Mouse (Mus musculus) heart, embryonic 14.5 days (tissue): Measurements from ENCODE around the gene Gm7247. TPM values are rescaled to one million over a fixed set of nuclear protein-coding genes. Genes with fewer than 3 reads are reported as not detected.

Experiments
- ATAC-seq: fragments of 200-750 bp; cut with Nextera tagmentation; 2 replicates; pipeline ENCODE4 v1.8.0; 2017; ENCODE audit warnings: low read depth, moderate TSS enrichment; ENCODE audit not compliant: insufficient number of reproducible peaks, insufficient read depth, low FRiP score
- H3K27ac ChIP-seq, 2 experiments: fragments of 200-500 bp in 1 of 2; fragments of 300-500 bp in 1 of 2; sonication (generic) in 1 of 2; replicated peaks in 1 of 2; 2 replicates each; pipeline ENCODE4 v1.5.1; 2012 to 2014; ENCODE audit warnings: low read depth in 2 of 2, low read length in 2 of 2, control low read depth in 1 of 2, mild to moderate bottlenecking in 1 of 2, mixed read lengths in 1 of 2; ENCODE audit not compliant: control insufficient read depth in 1 of 2, insufficient read depth in 1 of 2
- H3K27me3 ChIP-seq: fragments of 300-500 bp; sonication (generic); 2 replicates; pipeline ENCODE4 v1.6.1; 2014; ENCODE audit warnings: mild to moderate bottlenecking, low read length, control low read depth; ENCODE audit not compliant: control insufficient read depth, insufficient read depth
- H3K36me3 ChIP-seq: fragments of 300-500 bp; sonication (generic); 2 replicates; pipeline ENCODE4 v1.6.1; 2014; ENCODE audit warnings: mild to moderate bottlenecking, control low read depth, low read length, mixed read lengths; ENCODE audit not compliant: control insufficient read depth, insufficient read depth
- H3K4me1 ChIP-seq, 2 experiments: fragments of 200-500 bp in 1 of 2; fragments of 300-500 bp in 1 of 2; sonication (generic) in 1 of 2; 2 replicates each; pipeline ENCODE4 v1.6.1; 2012 to 2014; ENCODE audit warnings: low read length in 2 of 2, control low read depth in 1 of 2, mixed read lengths in 1 of 2; ENCODE audit not compliant: control insufficient read depth in 2 of 2, insufficient read depth in 2 of 2
- H3K4me2 ChIP-seq: fragments of 300-500 bp; sonication (generic); 2 replicates; pipeline ENCODE4 v1.6.1; 2014; ENCODE audit warnings: mild to moderate bottlenecking, low read length
- H3K4me3 ChIP-seq, 2 experiments: fragments of 200-500 bp in 1 of 2; fragments of 300-500 bp in 1 of 2; sonication (generic) in 1 of 2; 2 replicates each; pipeline ENCODE4 v1.5.1; 2012 to 2014; ENCODE audit warnings: low read length in 2 of 2, mild to moderate bottlenecking in 2 of 2, control low read depth in 1 of 2, low read depth in 1 of 2, moderate library complexity in 1 of 2; ENCODE audit not compliant: control insufficient read depth in 1 of 2, insufficient read depth in 1 of 2
- H3K9ac ChIP-seq: fragments of 300-500 bp; sonication (generic); 2 replicates; pipeline ENCODE4 v1.6.1; 2014; ENCODE audit warnings: mild to moderate bottlenecking, low read length
- H3K9me3 ChIP-seq: fragments of 300-500 bp; sonication (generic); 2 replicates; pipeline ENCODE4 v1.6.1; 2016; ENCODE audit warnings: low read length, control low read depth; ENCODE audit not compliant: control insufficient read depth
- WGBS: fragments of 180-500 bp; shearing (Covaris S2); extraction: QIAGEN DNeasy Blood & Tissue Kit; methylation state at CpG from one replicate; pipeline ENCODE4 v1.1.7; 2014; 5-methylcytosine and 5-hydroxymethylcytosine counted together
- polyA plus RNA-seq: library from polyadenylated mRNA; unstranded; fragments of >200 nt; fragmentation: Nextera tagmentation; extraction: Ambion mirVana; gene quantifications from 2 replicates; pipeline ENCODE4 v1.2.1, GENCODE M21; 2014

Gene Gm7247
- polyA plus RNA-seq: not detected in 2 replicates

- H3K27me3 ChIP-seq: no peaks in the 10 kb centered on the region
- H3K4me2 ChIP-seq: no peak within 1 kb of the TSS
- no peak for ATAC-seq
- no peaks in the 10 kb centered on the region for H3K9me3 ChIP-seq
- no peaks in the 10 kb centered on the region for H3K4me1 ChIP-seq
- H3K9ac ChIP-seq: no peak within 1 kb of the TSS
- H3K4me3 ChIP-seq: no peak within 1 kb of the TSS
- no peak within 1 kb of the TSS for H3K27ac ChIP-seq
- H3K36me3 ChIP-seq: no peaks in the 10 kb centered on the region
- 86% methylated on average over 1 of the region's 1 CpGs for WGBS
These were observed at the start of gene Gm7247 for GRCm38 (mm10) chr14:51361456-51361855. Gene Gm7247 (plus strand): TSS chr14:51361756.

- H3K9ac ChIP-seq: no peak overlapping the region
- H3K4me1 ChIP-seq: no peaks in the 10 kb centered on the region
- ATAC-seq: no peak
- H3K4me3 ChIP-seq: no peak overlapping the region
- no peaks in the 10 kb centered on the region for H3K9me3 ChIP-seq
- 38% methylated on average over 1 of the region's 1 CpGs for WGBS
- H3K27ac ChIP-seq: no peak overlapping the region
- no peak overlapping the region for H3K4me2 ChIP-seq
- H3K27me3 ChIP-seq: no peaks in the 10 kb centered on the region
- no peaks in the 10 kb centered on the region for H3K36me3 ChIP-seq
These were observed 37.6 kb upstream of the Gm7247 start for GRCm38 (mm10) chr14:51324001-51324400.

GRCm38 (mm10) chr14:51346027-51346426 lies 15.5 kb upstream of the Gm7247 start:
- no peaks in the 10 kb centered on the region for H3K4me1 ChIP-seq
- H3K4me3 ChIP-seq: no peak overlapping the region
- no peak for ATAC-seq
- no peak overlapping the region for H3K9ac ChIP-seq
- H3K27ac ChIP-seq: no peak overlapping the region
- H3K27me3 ChIP-seq: no peaks in the 10 kb centered on the region
- H3K9me3 ChIP-seq: no peaks in the 10 kb centered on the region
- H3K36me3 ChIP-seq: no peaks in the 10 kb centered on the region
- H3K4me2 ChIP-seq: no peak overlapping the region

- Histone ChIP-seq H3K9me3 (no peaks in the 10 kb centered on the region), H3K27me3 (no peaks in the 10 kb centered on the region), H3K4me3 (peak overlapping the region; percentile 49 to 51), H3K4me2 (peak overlapping the region; percentile 87), H3K4me1 (no peaks in the 10 kb centered on the region), H3K9ac (peak overlapping the region; percentile 68), H3K36me3 (no peaks in the 10 kb centered on the region), H3K27ac (no peak overlapping the region)
- ATAC-seq: peak; percentile 35; the same call in 1 of the 2 replicates
- WGBS: 3% methylated on average over 72 of the region's 75 CpGs
These were observed 3.2 kb upstream of the Gm7247 start for GRCm38 (mm10) chr14:51358111-51358982.

GRCm38 (mm10) chr14:51382805-51383204 lies 21.2 kb downstream of the Gm7247 start:
- Histone ChIP-seq H3K27ac (no peak overlapping the region), H3K4me1 (no peaks in the 10 kb centered on the region), H3K4me2 (no peak overlapping the region), H3K36me3 (no peaks in the 10 kb centered on the region), H3K9me3 (peaks cover 21% of the 10 kb centered on the region), H3K4me3 (no peak overlapping the region), H3K27me3 (no peaks in the 10 kb centered on the region), H3K9ac (no peak overlapping the region)
- 91% methylated on average over 20 of the region's 20 CpGs for WGBS
- ATAC-seq: peak; percentile 34; the same call in 1 of the 2 replicates

- no peaks in the 10 kb centered on the region for H3K4me1 ChIP-seq
- H3K36me3 ChIP-seq: no peaks in the 10 kb centered on the region
- H3K27me3 ChIP-seq: no peaks in the 10 kb centered on the region
- no peak overlapping the region for H3K27ac ChIP-seq
- peaks cover 24% of the 10 kb centered on the region for H3K9me3 ChIP-seq
- no peak overlapping the region for H3K4me3 ChIP-seq
- 94% methylated on average over 10 of the region's 10 CpGs for WGBS
- no peak overlapping the region for H3K4me2 ChIP-seq
- H3K9ac ChIP-seq: no peak overlapping the region
- no peak for ATAC-seq
These were observed 22.8 kb downstream of the Gm7247 start for GRCm38 (mm10) chr14:51384351-51384750.

- Histone ChIP-seq H3K4me1 (no peaks in the 10 kb centered on the region), H3K9ac (no peak overlapping the region), H3K27me3 (no peaks in the 10 kb centered on the region), H3K4me2 (no peak overlapping the region), H3K36me3 (no peaks in the 10 kb centered on the region), H3K9me3 (peaks cover 24% of the 10 kb centered on the region), H3K27ac (no peak overlapping the region), H3K4me3 (no peak overlapping the region)
- 92% methylated on average over 4 of the region's 4 CpGs for WGBS
- no peak for ATAC-seq
These were observed 24.2 kb downstream of the Gm7247 start for GRCm38 (mm10) chr14:51385741-51386140.
